8 mouse cellular contexts compared by ENCODE assay signal in the genomic region with DNA sequence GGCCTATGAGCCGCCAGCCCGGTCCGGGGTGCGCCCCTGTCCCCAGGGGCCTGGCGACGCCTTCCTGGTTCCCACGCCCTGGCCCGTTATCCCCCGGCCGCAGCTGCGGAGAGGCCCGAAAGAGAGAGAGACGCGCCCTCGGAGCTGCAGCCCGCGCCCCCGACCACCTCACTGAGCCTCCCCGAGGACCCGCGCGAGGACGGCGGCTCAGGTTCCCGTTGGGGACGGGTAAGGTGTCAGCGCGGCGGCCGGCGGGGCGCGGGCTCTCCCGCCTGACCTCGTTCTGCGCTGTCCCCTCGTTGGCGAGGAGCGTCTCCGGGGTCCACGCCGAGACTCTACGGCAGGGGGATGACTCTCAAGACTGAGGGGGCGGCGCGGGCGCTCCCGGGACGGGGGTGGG. TPM values are rescaled to one million over a fixed set of nuclear protein-coding genes. Genes with fewer than 3 reads are reported as not detected.
DNase-seq lines count a peak whose midpoint lies in the region; ATAC-seq and TF ChIP-seq lines count a peak whose summit lies in the region.

No protein-coding gene starts in this region.

- no peak for TF ChIP-seq CTCF in brain, embryonic 14.5 days (IDR thresholded peaks at IDR 0.05; ENCODE audit: borderline replicate concordance, extremely low read depth, insufficient read depth, insufficient read length)

- H3K27ac ChIP-seq in midbrain, embryonic 14.5 days (replicated peaks; ENCODE audit: low read depth, low read length) = no peak overlapping the region

- no peaks in the 10 kb centered on the region for H3K36me3 ChIP-seq in midbrain, embryonic 14.5 days (ENCODE audit: control insufficient read depth, insufficient read depth, low read length)

- WGBS in midbrain, embryonic 14.5 days = under 1% methylated on average over 49 of the region's 49 CpGs

- ATAC-seq in granulocyte monocyte progenitor cell, adult 5-6 weeks (replicated peaks; ENCODE audit: poor library complexity, severe bottlenecking) = 0 out of 2 replicates have a peak, but pooled peaks have one; percentile 9
- 0 out of 2 replicates have a peak, but pooled peaks have one; percentile 55 for ATAC-seq in midbrain, embryonic 14.5 days (ENCODE audit: low FRiP score, low TSS enrichment)

- 0 out of 2 replicates have a peak, but pooled peaks cover 11% of the 10 kb centered on the region for H3K27me3 ChIP-seq in midbrain, embryonic 14.5 days (ENCODE audit: control insufficient read depth, insufficient read depth, low read length)

- H3K9me3 ChIP-seq in midbrain, embryonic 14.5 days (ENCODE audit: control insufficient read depth, low read length) = no peaks in the 10 kb centered on the region

- peaks cover 4% of the 10 kb centered on the region; the same call in 1 of the 2 replicates for H3K4me1 ChIP-seq in midbrain, embryonic 14.5 days (ENCODE audit: control insufficient read depth, insufficient read depth, low read length)

- no peak for TF ChIP-seq POLR2A in brain, embryonic 14.5 days (IDR thresholded peaks at IDR 0.05; ENCODE audit: borderline replicate concordance, extremely low read depth, insufficient read depth, insufficient read length, poor library complexity, severe bottlenecking)

- peak overlapping the region; percentile 68 for H3K9ac ChIP-seq in midbrain, embryonic 14.5 days (replicated peaks; ENCODE audit: low read length)

- peak overlapping the region; percentile 90 for H3K4me2 ChIP-seq in midbrain, embryonic 14.5 days (ENCODE audit: low read length)

- peak; percentile 20 to 25 for DNase-seq in lung, adult 18-20 months
- DNase-seq in lung, postnatal 25 days (ENCODE audit: low spot score) = no peak
- peak; percentile 26 for DNase-seq in brain, embryonic 14.5 days (ENCODE audit: low read depth)
- DNase-seq in kidney, postnatal 10 days = peak; percentile 50
- DNase-seq in midbrain, embryonic 14.5 days = no peak
- DNase-seq in thymus, postnatal 25 days = no peak
- DNase-seq in spleen, postnatal 10 days (ENCODE audit: low spot score in 2 of 2) = no peak

- H3K4me3 ChIP-seq in midbrain, embryonic 14.5 days (replicated peaks; ENCODE audit: low read depth, low read length) = peak overlapping the region; percentile 55

RNA-seq across cellular contexts. Expression of a gene that starts 0.5 kb away (rescaled TPM):
- 3.2 and 4.1 TPM in 2 replicates for polyA plus RNA-seq in brain, embryonic 14.5 days (2012; rRNA removed)
- 0.60 and 0.84 TPM in 2 replicates for total RNA-seq in granulocyte monocyte progenitor cell, adult 5-6 weeks (2014; fragmentation: Nextera tagmentation)
- total RNA-seq in granulocyte monocyte progenitor cell, adult 5-6 weeks (2017) = 0.36 and 0.52 TPM in 2 replicates
- 0.55 and 1.2 TPM in 2 replicates for polyA plus RNA-seq in midbrain, embryonic 14.5 days (2014; fragmentation: Nextera tagmentation; extraction: Ambion mirVana)

Comparison
In these comparisons a context has a peak if more than half of its experiments do, and no peak if none do; other contexts are left out.
1. DNase-seq: peak in lung, adult 18-20 months (2 of 2), brain, embryonic 14.5 days (single experiment) and kidney, postnatal 10 days (single experiment); none in lung, postnatal 25 days (single experiment), midbrain, embryonic 14.5 days (single experiment), thymus, postnatal 25 days (single experiment) and spleen, postnatal 10 days (0 of 2).